Mouse (Mus musculus) heart, embryonic 10.5 days (tissue): ENCODE results near the gene Dera. TPM values are rescaled to one million over a fixed set of nuclear protein-coding genes. Genes with fewer than 3 reads are reported as not detected.
A peak's percentile ranks its signal among the peaks of the same experiment; 100 is the strongest.

Experiments used
- DNase-seq: peaks from one replicate; pipeline ENCODE4 v3.0.0-alpha.2; 2017; ENCODE audit warnings: low spot score
- H3K27ac ChIP-seq: fragments of 300-500 bp; sonication (generic); 2 replicates; pipeline ENCODE4 v1.5.1; 2016; ENCODE audit warnings: mild to moderate bottlenecking
- H3K27me3 ChIP-seq: fragments of 300-500 bp; sonication (generic); 2 replicates; pipeline ENCODE4 v1.6.1; 2016; ENCODE audit warnings: mild to moderate bottlenecking; ENCODE audit not compliant: poor library complexity, insufficient read depth, severe bottlenecking
- H3K36me3 ChIP-seq: fragments of 300-500 bp; sonication (generic); 2 replicates; pipeline ENCODE4 v1.6.1; 2016; ENCODE audit warnings: mild to moderate bottlenecking, moderate library complexity
- H3K4me1 ChIP-seq: fragments of 300-500 bp; sonication (generic); 2 replicates; pipeline ENCODE4 v1.6.1; 2016; ENCODE audit warnings: mild to moderate bottlenecking
- H3K4me3 ChIP-seq: fragments of 300-500 bp; sonication (generic); 2 replicates; pipeline ENCODE4 v1.5.1; 2016; ENCODE audit warnings: mild to moderate bottlenecking, moderate library complexity
- H3K9me3 ChIP-seq: fragments of 300-500 bp; sonication (generic); 2 replicates; pipeline ENCODE4 v1.6.1; 2016; ENCODE audit warnings: mild to moderate bottlenecking, moderate library complexity
- WGBS: fragments of 180-500 bp; shearing (Covaris S2); methylation state at CpG from one replicate; pipeline ENCODE4 v1.1.7; 2016; 5-methylcytosine and 5-hydroxymethylcytosine counted together
- polyA plus RNA-seq: library from polyadenylated mRNA; unstranded; fragments of >200 nt; fragmentation: Nextera tagmentation; extraction: Ambion mirVana; gene quantifications from 2 replicates; pipeline ENCODE4 v1.2.1, GENCODE M21; 2016

Gene Dera
- polyA plus RNA-seq, 1 experiment from 2014 or later, result 79.9 TPM

GRCm38 (mm10) chr6:137799253-137799652, 44.9 kb downstream of the Dera start:
- no peak overlapping the region for H3K27ac ChIP-seq
- peaks cover 49% of the 10 kb centered on the region for H3K36me3 ChIP-seq
- no peak for DNase-seq
- H3K9me3 ChIP-seq, result peaks cover 7% of the 10 kb centered on the region
- no peaks in the 10 kb centered on the region for H3K27me3 ChIP-seq
- 91% methylated on average over 9 of the region's 9 CpGs for WGBS
- H3K4me3 ChIP-seq, result no peak overlapping the region
- H3K4me1 ChIP-seq, result peaks cover 17% of the 10 kb centered on the region

DNA sequence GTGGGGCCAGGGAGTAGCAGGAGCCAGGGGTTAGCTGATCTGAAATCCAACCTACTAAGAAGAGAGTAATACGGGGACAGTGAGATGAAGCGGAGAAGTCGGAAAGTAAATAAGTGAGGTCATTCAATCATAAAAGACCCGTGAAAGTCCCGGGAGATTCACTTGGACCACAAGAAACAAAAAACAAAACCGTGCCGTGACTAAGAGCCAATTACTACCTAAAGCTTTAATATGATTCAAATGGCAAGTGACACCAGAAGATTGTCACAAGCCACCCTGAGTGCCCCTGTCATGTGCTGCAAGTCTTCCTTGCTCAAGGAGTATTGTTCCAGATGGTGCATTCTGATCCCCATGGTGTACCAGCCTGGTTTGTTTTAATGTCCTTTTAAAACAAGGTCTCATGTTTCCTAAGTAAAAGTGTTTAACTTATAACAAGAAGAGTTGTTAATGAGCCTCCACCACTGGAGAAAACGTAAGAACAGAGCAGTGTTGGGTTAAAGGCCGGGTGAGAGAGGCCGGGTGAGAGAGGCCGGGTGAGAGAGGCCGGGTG, 49.2 kb downstream of the Dera start:
- Histone ChIP-seq H3K27me3 (no peaks in the 10 kb centered on the region), H3K27ac (no peak overlapping the region), H3K36me3 (peaks cover 43% of the 10 kb centered on the region), H3K4me3 (no peak overlapping the region), H3K9me3 (peaks cover 7% of the 10 kb centered on the region), H3K4me1 (peaks cover 15% of the 10 kb centered on the region)
- 81% methylated on average over 12 of the region's 12 CpGs for WGBS
- DNase-seq, result peak; percentile 54

GRCm38 (mm10) chr6:137804121-137804520, 49.8 kb downstream of the Dera start:
- Histone ChIP-seq H3K4me3 (no peak overlapping the region), H3K4me1 (peaks cover 15% of the 10 kb centered on the region), H3K27ac (no peak overlapping the region), H3K27me3 (no peaks in the 10 kb centered on the region), H3K36me3 (peaks cover 41% of the 10 kb centered on the region), H3K9me3 (peaks cover 7% of the 10 kb centered on the region)
- WGBS, result 88% methylated on average over 7 of the region's 7 CpGs
- peak; percentile 50 for DNase-seq

DNA sequence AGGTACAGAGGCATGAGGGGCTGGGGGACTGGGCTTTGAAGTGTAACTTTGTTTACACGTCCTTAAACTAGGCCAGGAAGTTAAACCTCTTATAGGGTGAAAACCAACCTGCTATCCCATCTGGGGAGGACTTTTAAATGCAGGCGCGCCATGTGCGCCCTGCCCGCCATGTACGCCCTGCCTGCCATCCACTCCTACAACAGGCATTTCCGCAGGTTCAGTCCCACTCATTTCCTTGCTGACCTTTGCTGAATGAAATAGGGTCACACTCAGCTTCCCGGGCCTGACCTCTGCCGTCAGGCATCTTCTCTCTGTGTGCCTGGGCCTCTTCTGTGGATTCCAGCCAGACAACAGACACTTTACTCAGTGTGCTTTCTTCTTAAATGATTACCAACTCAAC, 50.3 kb downstream of the Dera start:
- WGBS, result 70% methylated on average over 9 of the region's 9 CpGs
- H3K27ac ChIP-seq, result no peak overlapping the region
- H3K4me3 ChIP-seq, result no peak overlapping the region
- no peaks in the 10 kb centered on the region for H3K27me3 ChIP-seq
- H3K36me3 ChIP-seq, result peaks cover 36% of the 10 kb centered on the region
- H3K9me3 ChIP-seq, result peaks cover 7% of the 10 kb centered on the region
- DNase-seq, result peak; percentile 61
- H3K4me1 ChIP-seq, result peaks cover 15% of the 10 kb centered on the region

DNA sequence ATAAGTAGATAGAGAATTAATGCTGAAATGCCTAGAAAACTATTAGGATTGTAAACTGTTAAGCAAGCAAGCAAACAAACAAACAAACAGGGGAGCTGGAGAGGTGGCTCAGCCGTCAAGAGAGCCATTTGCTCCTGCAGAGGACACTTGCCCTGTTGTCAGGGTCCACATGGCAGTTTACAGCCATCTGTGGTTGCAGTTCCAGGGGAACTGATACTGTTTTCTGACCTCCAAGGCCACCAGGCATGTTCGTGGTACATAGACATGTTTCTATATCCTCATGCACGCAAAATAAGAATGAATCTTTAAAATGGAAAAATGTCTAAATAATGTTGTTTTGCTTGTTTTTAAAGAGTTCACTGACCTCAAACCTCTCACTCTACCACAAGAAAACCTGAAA, 52.0 kb downstream of the Dera start:
- DNase-seq, result peak; percentile 20
- H3K27ac ChIP-seq, result no peak overlapping the region
- H3K9me3 ChIP-seq, result no peaks in the 10 kb centered on the region
- H3K4me3 ChIP-seq, result no peak overlapping the region
- no peaks in the 10 kb centered on the region for H3K27me3 ChIP-seq
- H3K4me1 ChIP-seq, result peaks cover 15% of the 10 kb centered on the region
- peaks cover 20% of the 10 kb centered on the region; the same call in 1 of the 2 replicates for H3K36me3 ChIP-seq
- WGBS, result 88% methylated on average over 3 of the region's 3 CpGs

- H3K4me1 ChIP-seq, result peaks cover 15% of the 10 kb centered on the region
- WGBS, result 91% methylated on average over 8 of the region's 8 CpGs
- peak; percentile 66 for DNase-seq
- H3K27ac ChIP-seq, result no peak overlapping the region
- peaks cover 16% of the 10 kb centered on the region; the same call in 1 of the 2 replicates for H3K36me3 ChIP-seq
- no peaks in the 10 kb centered on the region for H3K27me3 ChIP-seq
- H3K9me3 ChIP-seq, result no peaks in the 10 kb centered on the region
- no peak overlapping the region for H3K4me3 ChIP-seq
These were observed 52.5 kb downstream of the Dera start for GRCm38 (mm10) chr6:137806806-137807205.

- no peak overlapping the region for H3K27ac ChIP-seq
- WGBS, result 89% methylated on average over 6 of the region's 6 CpGs
These were observed 53.0 kb downstream of the Dera start for GRCm38 (mm10) chr6:137807296-137807695.

DNA sequence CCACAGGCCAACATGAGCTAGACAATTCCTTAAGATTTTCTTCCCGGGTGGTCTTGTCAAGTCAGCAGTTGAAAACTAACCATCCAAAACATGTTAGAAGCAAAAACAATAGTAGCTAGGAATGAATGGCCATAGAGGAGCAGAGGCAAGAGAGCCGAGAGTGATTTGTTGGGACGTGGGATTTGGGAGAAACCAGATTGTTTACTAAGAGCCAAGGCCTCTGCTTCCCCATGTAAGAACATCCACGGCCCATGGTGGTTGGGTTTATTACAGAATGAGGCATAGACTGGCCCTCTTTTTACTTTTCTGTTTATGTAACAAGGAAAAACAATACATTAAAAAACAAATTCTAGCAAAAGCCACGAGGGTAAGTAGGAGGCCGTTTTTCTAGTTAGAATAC, 54.4 kb downstream of the Dera start:
- peaks cover 10% of the 10 kb centered on the region for H3K4me1 ChIP-seq
- DNase-seq, result peak; percentile 57
- 84% methylated on average over 6 of the region's 6 CpGs for WGBS
- H3K27ac ChIP-seq, result no peak overlapping the region
- H3K27me3 ChIP-seq, result no peaks in the 10 kb centered on the region
- H3K4me3 ChIP-seq, result no peak overlapping the region
- H3K9me3 ChIP-seq, result no peaks in the 10 kb centered on the region
- H3K36me3 ChIP-seq, result peaks cover 5% of the 10 kb centered on the region; the same call in 1 of the 2 replicates

More at GRCm38 (mm10) chr6:137807296-137807695, 53.0 kb downstream of the Dera start:
- H3K4me3 ChIP-seq, result no peak overlapping the region
- H3K27me3 ChIP-seq, result no peaks in the 10 kb centered on the region
- DNase-seq, result peak; percentile 39
- H3K36me3 ChIP-seq, result peaks cover 11% of the 10 kb centered on the region; the same call in 1 of the 2 replicates
- H3K9me3 ChIP-seq, result no peaks in the 10 kb centered on the region
- H3K4me1 ChIP-seq, result peaks cover 15% of the 10 kb centered on the region

DNA sequence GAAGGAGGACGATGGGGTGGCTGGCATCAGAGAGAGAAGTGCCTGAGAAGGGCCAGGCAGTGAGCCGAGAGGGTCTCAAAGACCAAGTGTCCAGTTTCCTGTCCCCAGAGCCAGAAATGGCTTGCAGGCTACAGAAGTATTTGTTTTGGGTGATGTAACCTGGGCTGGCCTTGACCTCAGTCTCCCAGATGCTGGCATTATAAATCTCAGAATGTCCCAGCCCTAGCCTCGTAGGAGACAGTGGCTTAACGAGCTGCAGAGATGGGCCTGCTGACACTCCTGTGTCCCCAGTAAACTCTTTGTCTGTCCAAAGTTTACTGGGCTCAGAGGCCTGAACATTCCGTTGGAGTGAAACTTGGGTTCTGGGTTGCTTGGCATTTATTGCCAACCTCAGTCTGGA, 55.8 kb downstream of the Dera start:
- Histone ChIP-seq H3K27ac (no peak overlapping the region), H3K4me3 (no peak overlapping the region), H3K36me3 (peaks cover 5% of the 10 kb centered on the region; the same call in 1 of the 2 replicates), H3K4me1 (no peaks in the 10 kb centered on the region), H3K9me3 (no peaks in the 10 kb centered on the region), H3K27me3 (no peaks in the 10 kb centered on the region)
- DNase-seq, result peak; percentile 65
- 71% methylated on average over 5 of the region's 5 CpGs for WGBS

DNA sequence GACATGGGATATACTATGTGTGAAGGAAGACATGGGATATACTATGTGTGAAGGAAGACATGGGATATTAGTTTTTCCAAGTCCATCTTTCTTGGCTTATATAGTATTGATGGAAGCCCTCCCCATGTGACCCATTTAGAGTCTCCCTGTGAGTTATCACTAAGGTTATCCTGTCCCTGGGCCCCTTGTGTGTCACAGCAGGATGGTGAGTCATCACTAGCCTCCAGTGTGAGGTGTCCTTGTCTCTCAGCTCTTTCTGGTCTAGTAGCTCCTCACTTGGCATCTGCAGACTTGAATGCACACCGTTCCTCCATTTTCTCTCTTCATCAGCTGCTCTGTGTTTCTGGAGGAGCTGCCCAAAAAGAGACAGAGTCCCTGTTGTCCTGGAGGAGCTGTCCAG, 59.7 kb downstream of the Dera start:
- Histone ChIP-seq H3K4me3 (no peak overlapping the region), H3K27ac (no peak overlapping the region), H3K36me3 (peaks cover 9% of the 10 kb centered on the region; the same call in 1 of the 2 replicates), H3K4me1 (peaks cover 6% of the 10 kb centered on the region; the same call in 1 of the 2 replicates), H3K27me3 (no peaks in the 10 kb centered on the region), H3K9me3 (no peaks in the 10 kb centered on the region)
- 100% methylated on average over 1 of the region's 1 CpGs for WGBS
- DNase-seq, result no peak

- Histone ChIP-seq H3K9me3 (no peaks in the 10 kb centered on the region), H3K4me1 (peaks cover 6% of the 10 kb centered on the region; the same call in 1 of the 2 replicates), H3K4me3 (no peak overlapping the region), H3K27me3 (no peaks in the 10 kb centered on the region), H3K36me3 (peaks cover 9% of the 10 kb centered on the region; the same call in 1 of the 2 replicates), H3K27ac (no peak overlapping the region)
- no peak for DNase-seq
- 62% methylated on average over 9 of the region's 9 CpGs for WGBS
These were observed 62.2 kb downstream of the Dera start for GRCm38 (mm10) chr6:137816508-137816907.

DNA sequence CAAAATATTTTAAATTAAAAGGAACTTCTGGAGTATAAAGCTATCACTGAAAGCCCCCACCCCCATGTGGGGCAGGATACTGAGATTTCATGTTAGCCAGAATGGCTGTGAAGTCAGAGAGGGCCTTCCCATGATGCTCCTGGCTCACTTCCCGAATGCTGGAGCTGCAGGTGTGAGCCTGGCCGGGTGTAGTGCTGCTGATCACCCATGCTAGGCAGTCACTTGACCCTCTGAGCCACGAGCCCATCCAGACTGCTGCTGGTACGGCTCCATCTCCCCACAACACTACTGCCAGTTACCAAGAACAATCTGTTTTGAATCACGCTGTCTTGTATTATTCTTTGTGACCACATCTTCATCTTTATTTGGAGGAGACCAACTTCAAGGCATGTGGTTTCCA, 68.2 kb downstream of the Dera start:
- H3K9me3 ChIP-seq, result no peaks in the 10 kb centered on the region
- H3K27ac ChIP-seq, result no peak overlapping the region
- H3K4me3 ChIP-seq, result no peak overlapping the region
- H3K4me1 ChIP-seq, result no peaks in the 10 kb centered on the region
- DNase-seq, result no peak
- WGBS, result 85% methylated on average over 5 of the region's 5 CpGs
- H3K27me3 ChIP-seq, result no peaks in the 10 kb centered on the region
- peaks cover 9% of the 10 kb centered on the region; the same call in 1 of the 2 replicates for H3K36me3 ChIP-seq

DNA sequence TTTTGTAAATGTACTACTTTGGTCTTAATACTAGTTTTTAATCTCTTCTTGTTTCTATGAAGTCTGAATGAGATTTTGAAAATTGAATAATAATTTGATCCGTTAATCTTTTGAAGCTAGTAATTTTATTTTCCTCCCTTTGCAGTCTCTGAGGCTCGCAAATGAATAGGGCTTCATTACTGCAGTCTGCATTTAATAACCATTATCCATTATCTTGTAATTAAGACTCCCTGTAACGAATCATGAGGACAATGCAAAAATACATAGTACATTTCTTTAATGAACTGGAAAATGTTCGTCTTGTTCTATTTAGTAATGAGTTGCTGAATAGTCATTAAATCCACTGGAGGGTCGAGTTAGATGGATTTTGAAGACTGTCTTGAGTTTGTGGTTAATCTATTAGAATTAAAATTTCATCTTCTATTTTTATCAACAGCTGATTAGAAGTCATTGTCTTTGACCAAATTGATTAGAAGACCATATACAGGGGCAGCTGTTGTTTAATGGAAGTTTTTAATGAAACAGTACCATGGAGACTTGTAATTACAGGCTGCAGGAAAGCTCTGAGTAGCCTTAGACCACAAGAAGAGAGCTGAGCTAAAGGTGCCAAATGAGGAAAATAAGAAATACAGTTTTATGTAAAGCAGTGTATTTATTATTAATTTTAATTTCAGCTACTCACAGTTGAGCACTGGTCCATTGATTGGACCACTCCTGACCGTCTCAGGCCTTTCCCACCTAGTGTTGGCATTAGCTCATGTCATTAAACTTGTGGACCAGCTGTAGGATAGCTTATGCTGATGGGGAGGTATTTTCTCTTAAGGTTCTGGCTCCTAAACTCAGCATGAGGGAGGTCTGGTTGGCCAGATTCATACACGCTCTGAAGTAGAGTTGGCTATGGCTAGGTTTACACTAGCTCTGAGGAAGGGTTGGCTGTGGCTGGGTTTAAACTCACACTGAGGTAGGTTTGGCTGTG, 70.0 kb downstream of the Dera start:
- DNase-seq, result no peak
- Histone ChIP-seq H3K27me3 (no peaks in the 10 kb centered on the region), H3K27ac (no peak overlapping the region), H3K9me3 (no peaks in the 10 kb centered on the region), H3K4me3 (no peak overlapping the region), H3K4me1 (peaks cover 5% of the 10 kb centered on the region; the same call in 1 of the 2 replicates), H3K36me3 (no peaks in the 10 kb centered on the region)
- WGBS, result 89% methylated on average over 7 of the region's 7 CpGs
